Mouse (Mus musculus): ENCODE measurements around the gene Kmt5a.
"Not testable (repeated sequence)": the region's sequence is repeated elsewhere in the genome, so short reads cannot be mapped to it uniquely, and the experiment has no call there.

Gene Kmt5a

GRCm38 (mm10) chr5:124446301-124446881, 6.7 kb downstream of the Kmt5a start:
- DNase-seq = peak; percentile 70

- no peak for DNase-seq
Measured at GRCm38 (mm10) chr5:124449494-124449893, 9.8 kb downstream of the Kmt5a start.

DNA sequence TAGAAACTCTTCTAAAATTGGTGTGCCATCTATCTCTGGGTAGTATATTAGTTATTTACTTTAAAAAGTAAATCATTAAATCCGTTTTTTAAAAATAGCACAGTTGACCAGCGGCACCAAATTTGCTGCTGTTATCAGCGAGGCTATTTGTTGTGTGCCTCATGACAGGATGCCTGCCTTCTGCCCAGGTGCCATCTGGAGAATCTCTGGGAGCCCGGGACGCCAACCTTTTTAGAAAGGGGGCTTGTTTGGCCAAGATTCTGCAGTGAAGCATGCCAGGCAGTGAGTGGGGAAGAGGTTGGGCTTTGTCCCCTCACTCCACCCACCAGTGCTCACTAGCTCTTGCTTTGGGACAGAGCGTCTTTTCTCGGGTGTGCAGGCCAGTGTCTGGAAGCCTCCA, 10.3 kb downstream of the Kmt5a start:
- DNase-seq = no peak

DNA sequence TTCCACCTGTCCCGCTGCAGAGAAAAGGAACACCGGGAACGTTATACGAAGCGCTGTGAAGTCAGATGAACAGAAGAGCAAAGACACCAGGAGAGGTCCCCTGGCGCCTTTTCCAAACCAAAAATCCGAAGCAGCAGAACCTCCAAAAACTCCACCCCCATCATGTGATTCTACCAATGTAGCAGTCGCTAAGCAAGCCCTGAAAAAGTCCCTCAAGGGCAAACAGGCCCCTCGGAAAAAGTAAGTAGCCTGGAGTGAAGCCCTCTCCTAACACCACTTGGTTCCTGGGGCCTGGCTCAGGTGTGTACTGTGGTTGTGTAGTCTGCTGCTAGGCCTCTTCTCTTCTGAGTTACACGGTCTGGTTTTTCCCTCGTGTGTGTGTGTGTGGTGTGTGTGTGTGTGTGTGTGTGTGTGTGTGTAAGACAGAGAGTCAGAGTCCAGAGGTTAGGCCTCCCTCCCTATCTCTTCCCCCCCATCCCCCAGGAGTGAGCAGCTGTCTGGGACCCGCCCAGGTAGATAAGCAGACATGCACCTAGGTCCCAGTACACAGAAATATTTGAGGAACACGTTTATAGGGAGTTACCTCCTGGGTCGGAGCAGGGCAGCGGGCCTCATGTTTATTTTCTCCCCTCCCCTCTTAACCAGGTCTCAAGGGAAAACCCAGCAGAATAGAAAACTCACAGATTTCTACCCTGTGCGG, 11.1 kb downstream of the Kmt5a start:
- peak; percentile 37 for DNase-seq

- peak; percentile 57 for DNase-seq
Measured at GRCm38 (mm10) chr5:124452494-124453228, 12.9 kb downstream of the Kmt5a start.

DNA sequence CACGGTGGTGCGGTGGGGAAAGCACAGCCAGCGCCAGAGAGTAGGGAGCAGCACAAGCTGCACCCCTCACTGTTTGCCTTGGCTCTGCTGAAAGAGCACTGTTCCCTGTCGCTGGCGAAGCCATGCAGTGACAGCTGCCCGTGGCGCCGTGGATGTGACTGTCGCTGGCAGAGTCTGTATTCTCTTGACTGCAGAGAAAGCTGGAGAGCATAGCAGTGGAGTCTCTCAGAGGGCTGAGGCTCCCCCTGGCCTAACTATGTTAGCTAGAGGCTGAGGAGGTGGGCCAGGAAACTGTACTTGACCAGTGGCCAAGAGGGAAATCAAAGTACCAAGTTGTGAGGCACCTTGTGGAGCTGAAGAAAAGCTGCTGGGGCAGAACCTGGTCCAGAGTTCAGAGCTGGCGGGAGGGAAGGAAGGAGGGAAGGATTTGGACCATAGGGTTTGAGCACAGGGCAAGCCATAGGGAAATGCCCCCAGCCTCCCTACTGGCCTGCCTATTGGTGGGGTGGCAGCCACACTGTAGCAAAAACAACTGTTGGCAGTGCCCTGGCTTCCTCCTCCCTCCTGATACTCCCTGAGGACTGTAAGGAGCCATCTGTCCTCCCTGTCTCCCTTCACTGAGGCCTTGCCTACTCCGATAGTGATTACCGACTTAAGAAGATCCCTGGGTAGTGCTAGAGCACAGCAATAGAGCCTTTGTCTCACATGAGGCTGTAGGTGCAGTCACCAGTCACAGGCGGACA, 13.8 kb downstream of the Kmt5a start:
- peak; percentile 64 for DNase-seq

DNA sequence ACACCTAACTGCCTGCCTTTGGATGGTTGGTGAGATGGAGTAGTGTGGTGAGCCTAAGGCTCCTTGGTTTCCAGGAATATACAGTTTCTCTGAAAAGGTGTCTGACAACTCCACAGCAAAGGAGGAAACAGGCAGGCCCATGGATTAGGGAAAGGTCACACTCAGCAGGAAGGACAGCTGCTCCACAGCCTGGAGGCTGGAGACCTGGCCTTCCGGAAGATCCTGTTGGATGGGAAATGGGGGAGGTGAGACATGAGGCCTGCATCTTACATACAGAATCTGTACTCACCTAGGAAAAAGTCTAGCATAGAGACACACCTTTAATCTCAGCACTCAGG, 14.3 kb downstream of the Kmt5a start:
- no peak for DNase-seq

GRCm38 (mm10) chr5:124456762-124457161, 17.0 kb downstream of the Kmt5a start:
- no peak for DNase-seq

DNA sequence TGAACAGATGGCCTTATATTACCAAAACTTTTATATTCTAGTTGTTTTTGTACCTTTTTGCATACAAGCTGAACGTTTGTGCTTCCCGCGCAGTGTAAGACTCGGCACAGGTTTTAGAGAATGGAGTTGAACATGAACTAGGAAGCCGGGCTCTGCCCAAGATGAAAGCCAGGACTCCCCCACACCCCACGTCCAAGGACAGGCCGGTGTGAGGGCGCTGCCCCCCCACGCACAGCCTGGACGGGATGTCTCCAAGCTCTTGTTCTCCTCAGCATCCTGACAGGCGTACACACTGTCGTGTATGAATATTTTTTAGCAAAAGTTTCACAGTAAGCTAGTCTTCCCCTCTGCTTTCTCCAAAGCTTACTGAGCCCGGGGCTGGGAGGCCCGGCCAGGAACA, 21.2 kb downstream of the Kmt5a start:
- not testable (repeated sequence) for DNase-seq

GRCm38 (mm10) chr5:124462297-124463025, 22.7 kb downstream of the Kmt5a start:
- DNase-seq = no peak

- DNase-seq = no peak
Measured at GRCm38 (mm10) chr5:124463462-124463861, 23.7 kb downstream of the Kmt5a start.

DNA sequence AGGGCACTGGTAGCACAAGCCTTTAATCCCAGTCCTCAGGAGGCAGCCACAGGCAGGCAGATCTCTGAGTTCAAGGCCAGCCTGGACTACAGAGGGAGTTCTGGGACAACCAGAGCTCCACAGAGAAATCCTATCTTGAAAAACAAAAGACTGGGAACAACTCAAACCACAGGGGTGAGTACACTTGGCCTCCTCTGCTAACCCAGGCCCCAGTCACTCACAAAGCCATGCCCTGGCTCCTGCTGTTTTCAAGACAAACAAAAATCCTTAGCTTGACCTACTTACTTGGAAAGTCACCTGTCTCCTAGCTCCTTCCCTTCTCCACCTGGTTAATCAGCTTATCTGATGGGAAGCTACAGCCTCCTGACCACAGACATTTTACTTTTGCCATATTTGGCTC, 25.2 kb downstream of the Kmt5a start:
- DNase-seq = no peak

GRCm38 (mm10) chr5:124467766-124468165, 28.0 kb downstream of the Kmt5a start:
- no peak for DNase-seq

DNA sequence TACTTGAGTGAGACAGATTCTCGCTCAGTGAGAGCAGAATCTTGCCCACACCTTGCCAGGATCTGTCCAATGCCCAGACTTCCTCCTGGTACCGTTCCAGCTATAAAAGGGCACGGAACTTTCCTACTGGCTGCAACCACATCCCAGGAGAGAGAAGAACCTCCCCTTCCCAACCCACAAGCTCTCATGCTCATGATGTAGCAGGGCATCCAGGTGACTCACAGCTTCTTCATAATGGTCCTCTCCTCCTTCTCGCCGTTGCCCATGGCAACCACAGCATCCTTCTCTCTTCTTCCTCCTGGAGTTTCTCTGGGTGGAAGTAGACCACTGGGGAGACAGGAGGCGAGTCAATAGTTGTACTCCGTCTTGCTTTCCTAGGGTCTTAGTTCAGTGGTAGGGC, 28.6 kb downstream of the Kmt5a start:
- DNase-seq = no peak

DNA sequence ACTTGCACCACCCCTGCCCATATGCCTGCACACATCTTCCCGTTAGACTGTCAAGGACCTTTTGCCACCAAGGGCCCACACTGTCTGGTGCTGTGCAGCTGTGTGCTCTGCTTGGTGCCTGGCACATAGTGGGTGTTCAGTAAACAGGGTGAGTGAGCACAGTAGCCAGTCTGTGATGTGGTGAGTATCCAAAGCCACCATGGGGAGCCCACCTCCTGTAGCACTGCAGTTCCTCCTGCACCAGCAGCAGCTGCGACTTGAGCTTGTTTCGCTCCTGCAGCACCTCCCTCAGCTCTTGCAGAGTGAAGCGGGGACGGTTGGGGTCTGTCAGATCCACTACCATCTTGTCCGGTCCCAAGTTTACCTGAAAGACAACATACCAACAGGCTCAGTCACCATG, 29.8 kb downstream of the Kmt5a start:
- no peak for DNase-seq

DNA sequence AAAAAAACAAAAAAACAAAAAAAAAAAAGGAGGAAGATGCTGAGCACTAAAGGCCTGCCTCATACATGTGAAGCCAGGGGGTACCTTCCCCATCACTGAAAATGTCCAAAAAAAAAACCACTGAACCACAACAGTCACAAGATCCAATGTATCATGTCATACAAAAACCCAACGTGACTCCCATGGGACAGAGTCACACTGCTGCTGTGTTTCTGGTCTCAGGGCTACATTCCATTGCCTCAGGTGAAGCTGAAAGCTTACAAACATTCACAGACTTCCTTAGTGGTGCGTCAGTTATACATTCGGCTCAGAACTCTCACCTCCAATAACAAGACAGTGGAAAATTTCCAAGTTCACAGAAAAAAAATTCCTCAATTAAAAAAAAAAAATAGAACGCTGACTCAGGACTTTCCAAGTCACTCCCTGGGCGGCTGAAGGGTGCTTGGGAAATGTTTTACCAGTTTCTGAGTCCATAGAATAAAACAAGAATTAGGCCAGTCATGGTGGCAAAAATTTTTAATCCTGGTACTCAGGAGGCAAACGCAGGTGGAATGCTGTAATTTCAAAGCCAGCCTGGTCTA, 31.0 kb downstream of the Kmt5a start:
- DNase-seq = no peak

DNA sequence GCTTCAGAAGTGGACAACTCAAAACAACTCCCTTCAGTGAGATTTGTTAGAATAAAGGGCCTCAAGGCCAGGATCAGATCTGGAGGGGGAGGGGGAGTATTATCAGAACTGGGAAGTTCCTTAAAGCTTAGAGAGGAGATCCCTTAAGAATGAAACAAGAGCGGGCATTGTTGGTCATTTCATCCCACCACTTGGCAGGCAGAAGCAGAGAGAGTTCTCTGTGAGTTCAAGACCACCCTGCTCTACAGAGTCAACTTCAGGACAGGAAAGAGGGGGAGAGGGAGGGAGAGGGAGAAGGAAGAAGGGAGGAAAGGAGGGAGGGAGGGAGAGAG, 39.1 kb downstream of the Kmt5a start:
- no peak for DNase-seq

- DNase-seq = no peak
Measured at GRCm38 (mm10) chr5:124480119-124480518, 40.4 kb downstream of the Kmt5a start.

- DNase-seq = no peak
Measured at GRCm38 (mm10) chr5:124481714-124482113, 42.0 kb downstream of the Kmt5a start.

GRCm38 (mm10) chr5:124482436-124482965, 42.8 kb downstream of the Kmt5a start:
- peak; percentile 67 for DNase-seq

DNA sequence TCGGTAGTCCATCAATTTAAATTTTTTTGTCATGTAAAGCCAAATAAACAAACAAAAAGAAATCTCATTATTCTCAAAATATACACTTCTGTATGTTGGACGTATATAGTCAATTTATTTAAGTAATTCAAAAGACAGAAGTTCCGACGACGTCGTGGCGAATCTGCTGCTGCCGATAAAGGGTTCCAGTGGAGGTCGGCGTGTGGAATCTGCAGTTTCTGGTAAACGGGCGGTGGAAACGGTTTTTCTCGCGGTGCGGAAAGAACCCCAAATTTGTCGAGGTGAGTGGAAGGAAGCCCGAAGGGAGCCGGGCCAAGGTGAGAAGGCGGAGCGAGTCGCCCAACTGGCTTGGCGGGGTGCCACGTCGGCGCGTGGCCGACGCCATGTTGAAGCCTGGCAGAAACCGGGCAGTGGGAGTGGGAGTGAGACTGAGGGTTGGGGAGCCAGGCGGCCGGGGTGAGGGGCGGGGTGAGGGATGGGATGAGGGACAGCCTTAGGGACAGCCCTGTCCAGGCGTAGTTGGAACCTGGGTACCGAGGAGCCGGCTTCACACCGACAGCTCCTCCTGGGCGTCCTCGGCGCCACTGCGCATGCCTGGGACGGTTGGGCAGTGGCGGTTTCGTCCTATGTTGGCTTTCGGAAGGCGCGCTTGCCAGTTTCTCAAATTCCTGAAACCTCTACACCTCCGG, 43.4 kb downstream of the Kmt5a start, which contains the start of gene Snrnp35:
Snrnp35 (plus strand) TSS at position 169 of the 689 bp plus-strand sequence.
- peak; percentile 96 for DNase-seq
